Mouse (Mus musculus) common myeloid progenitor, adult 5-6 weeks (primary cell): ENCODE measurements at regions not wholly inside any gene's neighbourhood (a gene's known extent, or its start where the extent isn't known, plus 50 kb on each side); places are given as distances from the start of the nearest gene placed in this dataset.
A peak's percentile ranks its signal among the peaks of the same experiment; 100 is the strongest.

Source experiments
- ATAC-seq: replicated peaks from 2 replicates; pipeline ENCODE4 v1.8.0; 2016; ENCODE audit warnings: low read depth, mild to moderate bottlenecking, moderate TSS enrichment, inconsistent platforms; ENCODE audit not compliant: poor library complexity, severe bottlenecking

DNA sequence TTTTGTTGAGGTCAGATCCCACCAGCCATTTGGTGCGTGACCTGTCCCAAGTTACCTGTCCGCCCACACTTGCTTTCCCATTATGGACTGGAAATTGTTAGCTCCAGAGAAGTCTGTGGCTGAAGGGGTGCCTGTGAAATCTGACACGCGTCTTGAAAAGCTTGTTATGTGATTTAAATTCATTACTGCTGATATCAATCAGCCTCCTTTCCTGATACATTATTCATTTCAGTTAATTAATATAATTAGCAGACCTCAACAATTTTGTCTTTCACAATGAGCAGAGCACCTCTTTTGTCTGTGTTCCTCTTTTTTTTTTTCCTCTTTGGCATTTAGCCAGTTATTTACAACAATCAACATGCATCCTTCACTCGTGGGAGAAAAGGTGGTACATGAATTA, 58.6 kb upstream of the Grip1 start:
- ATAC-seq = no peak

DNA sequence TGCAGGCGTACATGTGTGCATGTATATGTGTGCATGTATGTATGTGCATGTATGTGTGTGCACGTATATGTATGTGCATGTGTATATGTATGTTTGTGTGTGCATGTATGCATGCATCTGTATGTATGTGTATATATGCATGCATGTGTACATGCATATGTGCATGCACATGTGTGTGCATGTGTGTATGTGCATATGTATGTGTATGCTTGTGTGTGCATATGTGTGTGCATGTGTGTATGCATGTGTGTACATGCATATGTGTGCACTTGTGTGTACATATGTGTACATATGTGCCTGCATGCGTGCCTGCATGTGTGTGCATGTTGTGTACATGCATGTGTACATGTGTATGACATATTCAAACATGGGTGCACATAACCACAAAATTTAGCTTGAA, 65.7 kb upstream of the Grip1 start:
- ATAC-seq = no peak

DNA sequence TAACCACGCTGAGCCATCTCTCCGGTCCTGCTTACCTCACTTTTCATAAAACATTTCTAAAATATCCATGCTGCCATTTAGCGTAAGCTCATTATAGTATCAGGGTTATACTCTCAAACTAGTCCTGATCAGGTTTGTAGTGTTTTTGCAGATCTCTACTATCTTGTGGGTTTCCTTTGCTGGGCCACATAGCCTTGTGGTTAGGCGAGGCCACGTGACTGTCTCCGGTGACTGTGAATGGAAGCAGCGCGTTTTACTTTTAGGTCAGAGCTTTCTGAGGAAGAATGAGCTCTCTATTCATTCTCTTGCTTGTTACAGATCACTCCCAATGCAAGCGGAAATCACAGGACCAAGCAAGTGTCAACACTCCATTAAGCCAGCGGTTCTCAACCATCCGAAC, 71.4 kb upstream of the Grip1 start:
- peak; percentile 99 for ATAC-seq

DNA sequence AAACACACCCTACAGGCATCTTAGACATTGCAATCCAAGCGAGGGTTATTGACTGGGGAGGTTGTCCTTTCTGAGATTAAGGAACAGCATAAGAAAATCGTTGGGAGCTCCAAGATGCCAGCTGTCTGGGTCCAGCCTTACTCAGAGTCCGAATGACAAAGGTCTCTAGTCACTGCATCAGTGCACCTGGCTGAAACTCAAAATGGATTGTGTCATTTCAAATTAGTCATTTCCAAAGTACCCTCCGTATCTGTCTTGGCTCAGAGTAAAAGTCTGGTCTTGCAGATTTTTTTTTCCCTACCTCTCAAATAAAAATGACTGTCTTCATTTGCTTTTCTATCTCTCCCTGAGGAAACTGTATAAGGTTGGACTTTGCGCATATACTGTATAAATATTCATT, 85.1 kb upstream of the Grip1 start:
- ATAC-seq = no peak

DNA sequence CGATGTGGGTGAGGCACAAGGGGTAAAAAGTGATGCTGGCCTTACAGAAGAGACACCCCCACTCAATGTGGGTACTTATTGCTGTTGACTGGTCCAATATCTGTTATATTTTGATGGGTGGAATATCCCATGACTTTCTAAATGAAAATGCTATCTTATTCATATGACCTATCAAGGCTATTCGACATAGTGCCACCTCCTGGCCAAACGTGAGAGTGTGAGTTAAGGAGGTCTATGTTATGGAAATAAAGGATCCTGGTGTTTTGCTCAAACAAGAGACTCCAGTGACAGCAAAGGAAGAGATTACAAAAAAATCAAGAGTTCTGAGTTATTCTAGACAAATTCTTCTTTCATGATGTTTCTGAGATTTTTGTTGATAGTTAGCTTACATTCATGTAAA, 90.0 kb upstream of the Grip1 start:
- peak; percentile 79 for ATAC-seq

DNA sequence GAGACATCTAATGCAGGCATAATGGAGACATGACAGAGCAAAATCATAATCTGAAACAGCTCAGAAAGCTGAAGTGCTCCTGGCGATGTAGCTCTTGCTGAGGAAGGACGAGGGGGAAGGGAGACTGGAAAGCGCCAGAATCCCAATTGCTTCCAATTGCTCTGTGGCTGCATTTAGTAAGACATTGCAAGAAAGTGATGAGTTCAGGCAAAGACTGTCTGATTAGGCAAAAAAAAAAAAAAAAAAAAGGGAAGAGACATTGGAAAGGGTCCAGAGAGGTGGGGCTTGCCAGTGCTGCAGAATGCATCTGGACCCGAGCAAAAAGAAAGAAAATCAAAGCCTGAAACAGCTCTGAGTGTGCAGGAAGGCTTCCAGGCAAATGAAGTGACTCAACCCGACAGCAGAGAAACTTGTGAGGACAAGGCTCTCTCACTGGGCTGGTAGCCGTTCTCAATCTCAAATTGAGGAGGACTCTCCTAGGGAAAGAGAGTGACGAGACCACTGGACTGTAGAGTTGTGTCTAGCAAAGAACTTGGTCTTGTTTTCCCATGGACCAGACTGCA, 94.8 kb upstream of the Grip1 start:
- 0 out of 2 replicates have a peak, but pooled peaks have one; percentile 5 for ATAC-seq

DNA sequence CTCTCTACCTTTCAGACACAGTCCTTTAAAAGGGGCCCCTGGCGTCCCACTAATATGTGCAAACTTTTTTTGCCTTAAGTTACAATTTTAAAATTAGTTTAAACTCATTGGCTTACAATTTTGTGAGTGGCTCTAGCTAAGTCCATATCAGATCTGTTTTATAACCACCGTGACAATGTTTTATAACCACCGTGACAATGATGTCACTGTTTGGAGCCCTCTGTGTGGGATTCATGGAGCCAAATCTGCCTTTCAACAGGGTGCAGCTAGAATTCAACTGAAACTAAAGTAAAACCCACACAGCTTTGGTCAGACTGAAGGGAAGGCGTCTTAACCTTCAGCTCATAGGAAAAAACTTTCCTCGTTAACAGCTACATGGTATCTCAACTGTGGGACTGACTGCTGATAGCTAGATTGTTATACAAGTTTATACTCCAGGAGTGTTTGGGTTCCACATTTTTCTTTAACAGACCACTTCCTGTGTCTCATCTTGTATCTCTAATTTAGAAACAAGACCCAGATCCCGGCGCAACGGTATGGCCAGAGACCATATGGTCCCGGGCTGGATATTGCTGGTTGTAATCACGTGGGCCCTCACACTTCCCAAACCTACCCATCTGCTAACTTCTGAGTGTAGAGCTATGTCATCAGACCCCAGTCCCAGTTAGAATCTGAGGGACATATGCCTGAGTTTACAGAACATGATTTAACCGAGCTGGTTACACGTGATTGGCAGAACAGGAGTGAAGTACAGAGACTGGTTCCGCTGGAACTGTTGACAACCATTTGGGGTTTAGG, 102.7 kb upstream of the Cand1 start:
- ATAC-seq = no peak

DNA sequence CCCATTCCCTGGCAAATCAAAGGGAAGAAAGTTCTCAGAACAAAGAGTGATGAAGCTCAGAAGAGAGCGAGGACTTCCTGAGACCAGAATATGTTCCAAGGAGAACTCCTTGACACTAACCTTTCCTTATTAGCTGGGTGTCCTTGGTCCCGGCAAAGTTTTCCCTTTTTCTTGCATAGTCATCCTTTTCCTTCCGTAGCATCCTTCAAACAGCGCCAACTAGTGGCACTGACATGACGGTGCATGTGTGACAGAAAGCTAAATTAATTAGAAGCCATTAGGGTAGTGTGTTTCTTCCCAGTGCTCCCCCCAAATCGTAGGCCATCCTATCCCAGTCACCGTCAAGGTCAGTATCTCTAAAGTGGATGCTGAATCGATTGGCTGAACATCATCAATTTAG, 100.5 kb upstream of the Cand1 start:
- no peak for ATAC-seq

DNA sequence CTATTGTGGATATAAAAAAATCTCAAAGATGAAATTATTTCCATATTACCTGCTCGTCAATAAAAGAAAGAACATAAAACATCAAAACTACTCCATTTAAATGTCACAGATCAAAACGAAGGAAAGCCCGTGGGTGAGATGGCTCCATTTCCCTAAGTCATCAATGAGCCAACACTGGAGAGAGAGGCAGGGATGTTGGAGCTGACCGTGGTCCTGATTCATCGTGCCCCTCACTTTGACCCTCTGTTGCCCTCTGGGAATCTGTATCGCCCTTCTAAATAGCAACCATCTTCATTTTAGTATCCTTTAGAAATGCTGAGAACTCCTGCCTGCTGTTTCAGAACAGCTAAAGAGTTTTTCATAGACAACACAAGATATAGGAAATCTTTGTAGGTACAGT, 87.1 kb upstream of the Cand1 start:
- ATAC-seq = peak; percentile 69; the same call in 1 of the 2 replicates

DNA sequence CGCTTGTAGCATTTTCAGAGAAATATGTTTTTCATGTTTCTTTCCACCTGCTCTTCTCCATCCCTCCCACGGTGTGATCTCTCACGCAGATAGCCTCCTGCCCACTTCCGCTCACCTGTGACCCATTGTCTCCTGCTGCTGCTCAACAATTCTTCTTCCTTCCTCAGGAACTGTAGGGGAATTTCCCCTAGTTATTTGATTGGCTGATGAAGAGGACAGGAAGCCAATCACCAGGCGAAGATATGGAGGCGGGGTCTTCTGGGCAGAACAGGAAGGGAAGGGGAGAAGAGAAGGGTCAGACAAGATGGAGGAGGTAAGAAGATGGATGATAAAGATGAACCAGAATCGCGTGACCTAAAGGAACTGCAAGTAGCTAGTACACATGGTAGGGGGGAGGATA, 80.1 kb upstream of the Cand1 start:
- ATAC-seq = no peak

DNA sequence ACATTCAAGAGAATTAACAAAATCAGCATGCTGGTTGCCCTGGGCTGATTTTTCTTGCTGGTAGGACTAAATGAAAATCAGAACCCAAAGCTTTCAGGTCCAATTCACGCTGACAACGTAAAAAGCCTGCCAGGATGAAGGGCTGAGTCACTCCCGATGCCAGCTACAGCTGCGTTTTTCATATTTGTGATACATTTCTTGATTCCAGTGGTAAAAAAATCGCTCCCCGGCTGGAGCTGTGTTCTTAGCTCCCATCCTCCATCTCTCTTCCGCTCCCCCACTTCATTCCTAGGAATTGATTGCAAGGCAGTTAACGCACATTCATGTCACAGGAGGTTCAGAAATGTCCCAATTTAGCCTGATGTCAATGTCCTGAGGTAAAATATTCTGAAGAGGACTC, 78.6 kb upstream of the Cand1 start:
- no peak for ATAC-seq

DNA sequence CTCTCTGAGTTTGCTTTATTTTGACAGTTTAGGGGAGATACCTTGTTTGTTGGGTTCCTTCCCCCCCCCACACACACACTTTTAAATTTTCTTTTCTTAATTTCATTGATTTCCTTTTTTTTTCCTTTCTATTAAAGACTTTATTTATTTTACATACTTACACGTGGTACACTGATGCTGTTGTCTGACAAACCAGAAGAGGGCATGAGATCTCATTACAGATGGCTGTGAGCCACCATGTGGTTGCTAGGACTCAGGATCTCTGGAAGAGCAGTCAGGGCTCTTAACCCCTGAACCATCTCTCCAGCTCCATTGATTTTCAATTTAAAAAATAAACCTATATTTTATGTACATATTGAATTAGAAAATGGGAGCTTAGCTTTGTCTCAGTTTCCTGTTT, 71.7 kb upstream of the Cand1 start:
- ATAC-seq = no peak

DNA sequence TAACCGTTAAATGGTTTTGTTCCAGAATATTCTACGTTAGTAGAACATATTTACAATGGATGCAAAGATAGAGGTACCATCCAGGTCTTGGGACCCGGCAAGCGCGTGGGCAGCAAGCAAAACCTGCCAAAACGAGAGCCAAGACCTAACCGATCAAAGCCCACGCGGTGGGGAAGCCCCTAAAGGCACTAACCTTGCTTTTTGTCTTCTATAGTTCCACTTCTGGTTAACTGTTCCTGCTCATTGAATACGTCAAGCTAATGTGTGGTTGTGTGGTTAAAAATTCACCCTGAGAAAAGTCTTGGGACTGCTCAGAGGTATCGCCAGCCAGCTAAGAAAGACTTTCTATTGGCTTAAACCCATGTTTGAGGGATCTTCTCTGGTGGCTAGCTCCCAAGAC, 55.9 kb upstream of the Cand1 start:
- no peak for ATAC-seq

DNA sequence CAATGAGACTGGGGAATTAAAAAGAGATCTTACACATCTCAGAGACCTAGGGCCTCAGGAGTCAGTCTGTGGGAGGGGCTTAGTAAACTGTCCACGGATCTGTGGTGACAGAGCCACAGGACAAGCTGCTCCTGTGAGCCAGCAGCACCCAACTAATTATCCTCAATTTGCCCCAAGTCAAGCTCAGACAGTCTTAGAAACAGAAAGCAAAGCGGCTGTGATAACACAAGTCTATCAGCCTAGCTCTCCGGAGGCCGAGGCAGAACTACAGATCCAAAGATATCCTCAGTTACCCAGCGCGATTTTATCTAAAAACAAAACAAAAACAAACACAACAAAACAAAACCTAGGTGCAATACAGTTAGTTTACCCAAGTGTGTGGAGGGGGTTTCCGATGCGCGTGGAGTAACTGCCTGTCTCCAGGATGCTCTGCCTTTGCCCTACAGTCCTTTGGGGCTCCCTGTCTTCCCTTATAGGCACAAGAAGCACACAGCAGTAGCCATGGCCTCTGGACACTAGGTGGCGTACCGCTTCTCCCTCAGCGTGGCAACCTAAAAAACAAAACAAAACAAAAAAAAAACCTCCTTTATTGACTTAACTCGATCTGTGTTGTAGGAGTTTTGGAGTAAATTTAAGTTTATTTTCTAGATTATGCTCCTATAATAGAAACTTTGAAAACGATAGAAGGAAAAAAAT, 54.7 kb upstream of the Cand1 start:
- ATAC-seq = peak; percentile 91

DNA sequence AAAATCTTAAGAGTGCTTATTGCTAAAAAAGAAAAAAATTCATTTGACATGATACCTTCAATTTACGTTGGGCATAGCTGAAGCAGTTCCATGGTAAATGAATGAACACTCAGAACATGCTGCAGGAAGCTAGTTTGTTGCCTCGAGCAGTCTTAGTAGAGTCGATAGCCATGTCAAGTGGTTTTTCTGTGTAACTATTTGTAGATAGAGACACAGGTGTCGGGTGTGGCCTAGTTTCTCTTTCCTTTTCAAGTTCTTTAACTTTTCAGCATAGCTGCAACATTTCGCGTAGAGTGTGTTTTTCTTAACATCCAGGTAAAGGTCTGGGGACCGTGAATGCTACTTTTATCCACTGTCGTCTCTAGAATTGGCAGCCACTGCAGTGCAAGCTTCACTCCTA, 53.5 kb upstream of the Cand1 start:
- ATAC-seq = no peak
